Mouse (Mus musculus): Measurements from ENCODE around the gene Sgpl1.

Gene Sgpl1

GRCm38 (mm10) chr10:61088468-61088867, 59.0 kb downstream of the Sgpl1 start:
- no peak for DNase-seq (ENCODE audit: extremely low read depth, low read depth)

GRCm38 (mm10) chr10:61086502-61086901, 61.0 kb downstream of the Sgpl1 start:
- DNase-seq (ENCODE audit: extremely low read depth, low read depth): no peak

DNA sequence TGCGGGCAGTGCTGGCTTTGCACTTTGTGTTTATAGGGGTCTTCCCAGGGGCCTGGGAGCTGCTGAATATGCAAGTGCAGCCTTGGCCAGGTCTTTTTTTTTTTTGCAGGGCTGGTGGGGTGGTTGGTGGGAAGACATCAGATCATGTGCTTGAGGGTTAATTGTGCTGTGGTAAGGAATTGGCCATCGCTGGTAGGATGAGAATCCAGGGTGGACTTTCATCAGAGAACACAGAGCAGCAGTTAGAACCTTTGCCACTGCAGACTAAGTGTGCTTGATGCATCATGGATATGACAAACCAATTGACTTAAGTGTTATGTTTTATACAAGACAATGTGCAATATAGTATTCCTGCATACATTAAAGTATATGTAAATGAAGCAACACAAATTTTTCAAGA, 62.1 kb downstream of the Sgpl1 start:
- DNase-seq (ENCODE audit: extremely low read depth, low read depth): no peak

DNA sequence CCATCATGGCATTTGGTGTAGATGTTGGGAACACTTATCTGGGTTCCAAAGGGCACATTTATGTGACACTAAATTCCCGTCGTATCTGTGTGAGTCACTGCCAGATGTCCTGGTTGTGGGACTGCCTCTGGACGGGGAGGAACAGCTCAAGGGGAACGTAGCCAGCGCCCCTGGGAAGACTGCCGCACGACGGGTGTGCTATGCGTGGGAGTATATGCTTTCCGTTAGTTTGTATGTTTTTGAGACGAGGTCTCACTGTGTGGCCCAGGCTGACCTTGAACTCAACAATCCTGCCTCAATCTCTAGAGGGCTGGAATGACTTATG, 66.6 kb downstream of the Sgpl1 start:
- peak; percentile 47 for DNase-seq (ENCODE audit: extremely low read depth, low read depth)

- DNase-seq (ENCODE audit: extremely low read depth, low read depth): peak; percentile 99
Measured at GRCm38 (mm10) chr10:61080227-61080930, 67.1 kb downstream of the Sgpl1 start.

GRCm38 (mm10) chr10:61075607-61076006, 71.9 kb downstream of the Sgpl1 start:
- no peak for DNase-seq (ENCODE audit: extremely low read depth, low read depth)

GRCm38 (mm10) chr10:61074643-61075042, 72.9 kb downstream of the Sgpl1 start:
- DNase-seq (ENCODE audit: extremely low read depth, low read depth): no peak

- peak; percentile 21 for DNase-seq (ENCODE audit: extremely low read depth, low read depth)
Measured at GRCm38 (mm10) chr10:61072324-61072723, 75.2 kb downstream of the Sgpl1 start.

- no peak for DNase-seq (ENCODE audit: extremely low read depth, low read depth)
Measured at GRCm38 (mm10) chr10:61069248-61069647, 78.3 kb downstream of the Sgpl1 start.

DNA sequence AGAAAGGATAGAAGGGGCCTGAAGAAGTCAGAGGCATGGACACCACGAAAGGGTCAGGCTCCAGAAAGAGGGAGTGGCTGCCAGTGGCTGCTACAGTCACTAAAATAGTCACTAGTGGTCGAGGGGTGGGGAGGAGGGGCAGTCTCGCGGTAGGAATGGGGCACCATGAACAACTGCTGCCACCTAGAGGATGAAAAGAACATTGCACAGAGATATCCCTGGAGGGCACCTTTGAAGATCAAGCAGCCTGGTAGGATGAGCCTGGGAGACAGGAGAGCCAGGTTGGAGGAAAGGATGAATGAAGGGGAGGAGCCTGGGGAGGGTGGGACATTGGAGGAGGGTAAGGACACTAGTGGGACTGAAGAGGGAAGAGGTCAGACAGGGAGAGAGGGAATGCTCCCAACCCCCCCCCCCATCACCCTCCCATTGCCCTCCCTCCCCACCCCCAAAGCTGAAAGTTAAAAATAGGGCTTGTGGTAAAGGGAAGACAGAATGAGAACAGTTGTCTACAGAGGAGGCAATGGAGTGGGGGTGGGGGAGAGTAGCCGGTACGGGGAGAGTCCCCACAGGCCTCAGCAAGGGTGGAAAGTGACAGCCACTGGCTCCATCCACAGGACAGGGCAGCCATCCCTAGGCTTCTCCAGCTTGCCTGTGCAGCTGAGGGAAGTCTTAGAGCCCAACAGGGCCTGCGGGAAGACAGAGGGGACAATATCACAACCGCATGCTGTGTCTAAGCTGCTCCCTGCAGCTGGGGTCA, 78.9 kb downstream of the Sgpl1 start:
- DNase-seq (ENCODE audit: extremely low read depth, low read depth): peak; percentile 40

DNA sequence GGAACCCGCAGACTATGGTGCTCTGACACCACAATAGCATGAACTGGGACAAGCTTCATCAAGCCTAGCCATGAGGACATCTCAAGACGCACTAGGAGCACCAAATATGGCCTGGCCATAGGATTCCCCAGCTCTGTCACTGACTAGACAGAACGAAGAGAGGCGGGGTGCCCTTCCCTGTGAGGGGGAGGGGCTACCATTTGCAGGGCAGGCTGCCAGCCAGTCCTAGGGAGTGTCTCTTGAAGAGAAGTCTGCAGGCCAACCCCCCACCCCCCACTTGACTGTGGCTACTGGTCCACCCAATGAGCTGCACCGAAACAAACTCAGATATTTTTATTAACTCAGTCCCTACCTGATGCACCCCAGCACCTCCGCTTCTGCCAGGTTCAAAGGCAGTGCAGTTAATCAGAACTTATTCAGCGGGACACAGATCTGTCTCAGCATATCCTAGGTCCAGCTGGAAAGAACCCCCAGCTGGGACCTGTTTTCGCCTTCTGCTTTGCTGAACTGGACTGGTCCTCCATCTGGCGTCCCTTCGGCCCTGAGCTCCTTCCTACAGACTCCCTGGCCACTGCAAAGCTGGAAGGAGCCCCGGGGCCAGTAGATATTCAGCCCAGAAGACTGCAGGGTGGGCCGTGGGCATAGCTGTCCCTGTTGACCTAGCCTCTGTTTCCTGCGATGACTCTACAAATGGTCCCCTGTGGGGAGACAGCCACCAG, 82.1 kb downstream of the Sgpl1 start:
- peak; percentile 54 for DNase-seq (ENCODE audit: extremely low read depth, low read depth)

- DNase-seq (ENCODE audit: extremely low read depth, low read depth): peak; percentile 67
Measured at GRCm38 (mm10) chr10:61064635-61065034, 82.9 kb downstream of the Sgpl1 start.

- DNase-seq (ENCODE audit: extremely low read depth, low read depth): no peak
Measured at GRCm38 (mm10) chr10:61063271-61063864, 84.1 kb downstream of the Sgpl1 start.

GRCm38 (mm10) chr10:61059543-61060110, 87.9 kb downstream of the Sgpl1 start:
- DNase-seq (ENCODE audit: extremely low read depth, low read depth): no peak

DNA sequence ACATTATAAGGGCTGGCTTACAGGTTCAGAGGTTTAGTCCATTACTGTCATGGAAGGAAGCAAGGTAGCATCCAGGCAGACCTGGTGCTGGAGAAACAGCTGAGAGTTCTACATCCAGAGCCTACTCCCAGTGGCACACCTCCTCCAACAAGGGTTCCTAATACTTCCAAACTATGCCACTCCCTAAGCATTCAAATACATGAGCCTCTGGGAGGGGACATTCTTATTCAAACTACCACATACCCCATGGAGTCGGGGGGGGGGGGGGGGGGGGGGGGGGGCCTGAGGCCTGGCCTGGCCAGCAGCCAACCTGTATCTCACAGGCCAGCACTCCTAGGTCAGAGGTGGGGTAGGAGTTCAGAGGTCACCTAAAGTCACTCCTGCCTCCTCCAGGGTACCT, 88.4 kb downstream of the Sgpl1 start:
- DNase-seq (ENCODE audit: extremely low read depth, low read depth): no peak

DNA sequence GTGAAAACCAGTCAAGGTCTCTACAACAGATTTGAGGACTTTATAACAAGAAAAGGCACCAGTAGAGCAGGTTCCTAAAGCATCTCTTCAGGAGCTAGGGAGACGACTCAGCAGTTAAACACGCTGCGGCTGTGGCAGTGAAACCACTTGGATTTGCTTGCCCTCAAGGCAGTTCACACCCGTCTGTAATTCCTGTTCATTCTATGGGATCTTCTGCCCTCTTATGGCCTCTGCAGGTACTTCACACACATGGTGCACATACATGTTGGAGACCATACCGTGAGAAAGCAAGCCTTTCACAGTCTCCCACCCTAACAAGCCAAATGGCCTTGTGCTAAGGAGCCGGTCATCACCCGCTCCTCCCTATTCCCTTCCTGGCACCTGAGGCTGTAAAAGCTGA, 90.8 kb downstream of the Sgpl1 start:
- DNase-seq (ENCODE audit: extremely low read depth, low read depth): no peak

DNA sequence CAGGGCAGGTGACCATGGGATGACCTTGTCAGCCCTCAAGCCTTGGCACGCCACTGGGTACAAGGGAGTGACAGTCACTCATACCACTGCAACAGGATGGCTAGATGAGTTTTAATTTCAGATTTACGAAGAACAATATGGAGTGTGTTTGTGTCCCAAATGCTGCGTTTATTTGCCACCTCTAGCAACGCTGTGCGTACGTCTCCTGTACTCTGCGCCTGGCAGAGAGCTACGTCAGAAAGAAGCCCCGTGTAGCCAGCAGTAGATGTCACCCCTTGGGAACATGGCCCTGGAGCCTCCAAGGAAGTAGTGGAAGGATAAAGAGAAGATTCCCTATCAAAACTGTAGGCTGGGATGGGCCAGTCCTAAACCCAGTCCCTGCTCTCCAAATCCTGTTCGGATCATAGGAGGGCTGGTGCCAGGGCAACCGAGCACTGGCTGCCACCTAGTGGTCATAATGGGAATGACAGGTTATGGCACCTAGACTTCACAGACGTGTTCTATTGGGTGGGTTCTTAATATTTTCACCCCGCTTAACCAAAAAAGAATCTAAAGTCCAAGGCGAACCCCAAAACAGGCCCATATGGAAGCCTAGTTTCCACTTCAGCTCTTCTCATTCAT, 95.4 kb downstream of the Sgpl1 start:
- peak; percentile 7 for DNase-seq (ENCODE audit: extremely low read depth, low read depth)
